Comparison of ENCODE assay signal across 9 mouse cellular contexts in genomic region chr5:139033406-139034317, GRCm38 (mm10). TPM values are rescaled to one million over a fixed set of nuclear protein-coding genes. Genes with fewer than 3 reads are reported as not detected.
DNase-seq lines count a peak whose midpoint lies in the region; ATAC-seq and TF ChIP-seq lines count a peak whose summit lies in the region.
"Had no signal": no experiment of that assay in that cellular context is flagged by ENCODE, and none has a peak within 500 bp of the region (broad histone marks: within the 10 kb centered on the region; RNA-seq: fewer than 3 reads in every experiment).

No protein-coding gene starts in this region.

- 34% methylated on average over 14 of the region's 14 CpGs for WGBS in forebrain, embryonic 14.5 days
- 30% methylated on average over 14 of the region's 14 CpGs for WGBS in hindbrain, embryonic 16.5 days
- WGBS in lung, adult 2 months: 54% methylated on average over 14 of the region's 14 CpGs
- 37% methylated on average over 14 of the region's 14 CpGs for WGBS in stomach, embryonic 16.5 days

- no peaks in the 10 kb centered on the region for H3K27me3 ChIP-seq in forebrain, embryonic 14.5 days (replicated peaks; ENCODE audit: control insufficient read depth, insufficient read depth, low read length)
- H3K27me3 ChIP-seq in hindbrain, embryonic 16.5 days (replicated peaks; ENCODE audit: control insufficient read depth, insufficient read depth, low read length): no peaks in the 10 kb centered on the region
- no peaks in the 10 kb centered on the region for H3K27me3 ChIP-seq in stomach, embryonic 16.5 days (ENCODE audit: control insufficient read depth, insufficient read depth, low read length)
- H3K27me3 ChIP-seq: liver, embryonic 13.5 days had no signal

- H3K36me3 ChIP-seq in forebrain, embryonic 14.5 days (ENCODE audit: control insufficient read depth, insufficient read depth, low read length): 0 out of 2 replicates have a peak, but pooled peaks cover 6% of the 10 kb centered on the region
- peaks cover 5% of the 10 kb centered on the region; the same call in 1 of the 2 replicates for H3K36me3 ChIP-seq in hindbrain, embryonic 16.5 days (ENCODE audit: control insufficient read depth, insufficient read depth, low read length)
- no peaks in the 10 kb centered on the region for H3K36me3 ChIP-seq in stomach, embryonic 16.5 days (ENCODE audit: control insufficient read depth, insufficient read depth, low read length)
- H3K36me3 ChIP-seq: liver, embryonic 13.5 days had no signal

- no peak overlapping the region for H3K4me2 ChIP-seq in forebrain, embryonic 14.5 days (ENCODE audit: low read length)
- H3K4me2 ChIP-seq in hindbrain, embryonic 16.5 days (ENCODE audit: low read length): no peak overlapping the region
- H3K4me2 ChIP-seq in stomach, embryonic 16.5 days (ENCODE audit: low read depth, low read length): no peak overlapping the region
- H3K4me2 ChIP-seq: liver, embryonic 13.5 days had no signal

- H3K9me3 ChIP-seq in forebrain, embryonic 14.5 days (replicated peaks; ENCODE audit: control insufficient read depth, low read length): no peaks in the 10 kb centered on the region
- no peaks in the 10 kb centered on the region for H3K9me3 ChIP-seq in hindbrain, embryonic 16.5 days (ENCODE audit: control insufficient read depth, low read length)
- no peaks in the 10 kb centered on the region for H3K9me3 ChIP-seq in stomach, embryonic 16.5 days (replicated peaks; ENCODE audit: control insufficient read depth, low read length)
- H3K9me3 ChIP-seq: liver, embryonic 13.5 days had no signal

- TF ChIP-seq CTCF in lung, adult 2 months (IDR thresholded peaks at IDR 0.05; ENCODE audit: insufficient read depth, low read length): no peak

- peak; percentile 56 for DNase-seq in MN1 (ENCODE audit: low spot score)
- peak; percentile 61 for DNase-seq in brain, adult 2 months (ENCODE audit: low read depth, low spot score)
- DNase-seq in forebrain, embryonic 14.5 days (ENCODE audit: low spot score): peak; percentile 34
- DNase-seq in lung, adult 2 months: peak; percentile 28
- no peak for DNase-seq in left cerebral cortex, adult 8-10 months (ENCODE audit: low spot score in 2 of 2)
- no peak for DNase-seq in spleen, adult 18-20 months
- DNase-seq: liver, embryonic 13.5 days had no signal

- H3K4me1 ChIP-seq in forebrain, embryonic 14.5 days (ENCODE audit: control insufficient read depth, insufficient read depth, low read length): peaks cover 10% of the 10 kb centered on the region
- peaks cover 18% of the 10 kb centered on the region for H3K4me1 ChIP-seq in hindbrain, embryonic 16.5 days (ENCODE audit: control insufficient read depth, insufficient read depth, low read depth, low read length)
- H3K4me1 ChIP-seq in lung, adult 2 months (ENCODE audit: control insufficient read depth, insufficient read depth, low read length): no peaks in the 10 kb centered on the region
- peaks cover 17% of the 10 kb centered on the region for H3K4me1 ChIP-seq in stomach, embryonic 16.5 days (ENCODE audit: control insufficient read depth, insufficient read depth, low read length)
- H3K4me1 ChIP-seq: liver, embryonic 13.5 days had no signal

- H3K27ac ChIP-seq in forebrain, embryonic 14.5 days (ENCODE audit: low read depth, low read length): 0 out of 2 replicates have a peak overlapping the region, but pooled peaks have one; percentile 21
- H3K27ac ChIP-seq in hindbrain, embryonic 16.5 days (ENCODE audit: low read depth, low read length): peak overlapping the region; percentile 68
- H3K27ac ChIP-seq in stomach, embryonic 16.5 days (ENCODE audit: low read length): peak overlapping the region; percentile 29; the same call in 1 of the 2 replicates
- H3K27ac ChIP-seq: liver, embryonic 13.5 days had no signal

- no peak overlapping the region for H3K4me3 ChIP-seq in forebrain, embryonic 14.5 days (ENCODE audit: low read depth, low read length)
- no peak overlapping the region for H3K4me3 ChIP-seq in hindbrain, embryonic 16.5 days (ENCODE audit: low read length)
- no peak overlapping the region for H3K4me3 ChIP-seq in lung, adult 2 months (replicated peaks; ENCODE audit: extremely low read depth, low read depth, low read length)
- no peak overlapping the region for H3K4me3 ChIP-seq in stomach, embryonic 16.5 days (replicated peaks; ENCODE audit: low read length)
- H3K4me3 ChIP-seq: liver, embryonic 13.5 days had no signal

- ATAC-seq in forebrain, embryonic 14.5 days: 0 out of 2 replicates have a peak, but pooled peaks have one; percentile 32
- ATAC-seq in hindbrain, embryonic 16.5 days: peak; percentile 35
- ATAC-seq in stomach, embryonic 16.5 days (ENCODE audit: insufficient read depth, low FRiP score): peak; percentile 79

- no peak for TF ChIP-seq POLR2A in lung, adult 2 months (IDR thresholded peaks at IDR 0.05; ENCODE audit: borderline replicate concordance, extremely low read depth, low read depth, low read length)

- no peak overlapping the region for H3K9ac ChIP-seq in forebrain, embryonic 14.5 days (ENCODE audit: low read length)
- peak overlapping the region; percentile 29; the same call in 1 of the 2 replicates for H3K9ac ChIP-seq in hindbrain, embryonic 16.5 days (ENCODE audit: low read depth, low read length)
- H3K9ac ChIP-seq in stomach, embryonic 16.5 days (ENCODE audit: low read length): peak overlapping the region; percentile 32; the same call in 1 of the 2 replicates
- H3K9ac ChIP-seq: liver, embryonic 13.5 days had no signal

RNA-seq across cellular contexts. Expression of gene Pdgfa, which starts 36.5 kb away (rescaled TPM):
- 14.5 and 15.6 TPM in 2 replicates for polyA plus RNA-seq in forebrain, embryonic 14.5 days (2014; fragmentation: Nextera tagmentation; extraction: Ambion mirVana)
- polyA plus RNA-seq in hindbrain, embryonic 16.5 days (2015; fragmentation: Nextera tagmentation; extraction: Ambion mirVana): 26.2 and 33.4 TPM in 2 replicates
- 91.5 and 105 TPM in 2 replicates for polyA plus RNA-seq in lung, adult 2 months (2012; rRNA removed)
- 48.5 and 52.3 TPM in 2 replicates for polyA plus RNA-seq in stomach, embryonic 16.5 days (2015; fragmentation: Nextera tagmentation; extraction: Ambion mirVana)
- total RNA-seq in left cerebral cortex, adult 8-10 months (2022): 10 to 100 TPM; 41.9 to 48.3 (median 44.5) TPM

Comparison
In these comparisons a context has a peak if more than half of its experiments do, and no peak if none do; other contexts are left out.
1. DNase-seq: peak in MN1 (single experiment), brain, adult 2 months (single experiment), forebrain, embryonic 14.5 days (single experiment) and lung, adult 2 months (single experiment); none in left cerebral cortex, adult 8-10 months (0 of 2) and spleen, adult 18-20 months (0 of 2).
2. Peak in every context shown above with its lines, with median percentiles within 50 percentile points of each other: ATAC-seq and H3K27ac ChIP-seq.